Mouse (Mus musculus): ENCODE measurements around the gene Nsmf.

DNA sequence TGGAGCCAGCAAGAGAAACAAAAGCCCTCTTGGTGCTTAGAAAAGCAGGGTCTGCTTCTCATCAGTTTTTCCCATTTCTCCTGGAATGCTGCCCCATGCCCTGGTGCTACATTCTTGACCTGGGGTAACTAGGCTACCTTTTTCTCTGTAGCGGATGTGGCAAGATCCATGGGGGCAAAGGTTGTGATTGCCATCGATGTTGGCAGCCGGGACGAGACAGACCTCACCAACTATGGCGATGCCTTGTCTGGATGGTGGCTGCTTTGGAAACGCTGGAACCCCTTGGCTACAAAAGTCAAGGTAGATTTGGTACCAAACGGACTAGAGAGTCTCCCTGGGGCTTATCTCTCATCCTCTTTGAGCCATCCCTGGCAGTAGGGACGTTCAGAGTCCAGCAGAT is 2.7 kb upstream of the Nsmf start:
- TF ChIP-seq GATA1 (IDR thresholded peaks at IDR 0.05; ENCODE audit: borderline replicate concordance, low read length) (no peak), CTCF (IDR thresholded peaks at IDR 0.05; ENCODE audit: low read depth, low read length) (no peak), GATA2 (IDR thresholded peaks at IDR 0.05; ENCODE audit: borderline replicate concordance, low read depth, low read length) (no peak)
